Mouse (Mus musculus): ENCODE results near the gene Eif4e3.

The Eif4e3 gene

DNA sequence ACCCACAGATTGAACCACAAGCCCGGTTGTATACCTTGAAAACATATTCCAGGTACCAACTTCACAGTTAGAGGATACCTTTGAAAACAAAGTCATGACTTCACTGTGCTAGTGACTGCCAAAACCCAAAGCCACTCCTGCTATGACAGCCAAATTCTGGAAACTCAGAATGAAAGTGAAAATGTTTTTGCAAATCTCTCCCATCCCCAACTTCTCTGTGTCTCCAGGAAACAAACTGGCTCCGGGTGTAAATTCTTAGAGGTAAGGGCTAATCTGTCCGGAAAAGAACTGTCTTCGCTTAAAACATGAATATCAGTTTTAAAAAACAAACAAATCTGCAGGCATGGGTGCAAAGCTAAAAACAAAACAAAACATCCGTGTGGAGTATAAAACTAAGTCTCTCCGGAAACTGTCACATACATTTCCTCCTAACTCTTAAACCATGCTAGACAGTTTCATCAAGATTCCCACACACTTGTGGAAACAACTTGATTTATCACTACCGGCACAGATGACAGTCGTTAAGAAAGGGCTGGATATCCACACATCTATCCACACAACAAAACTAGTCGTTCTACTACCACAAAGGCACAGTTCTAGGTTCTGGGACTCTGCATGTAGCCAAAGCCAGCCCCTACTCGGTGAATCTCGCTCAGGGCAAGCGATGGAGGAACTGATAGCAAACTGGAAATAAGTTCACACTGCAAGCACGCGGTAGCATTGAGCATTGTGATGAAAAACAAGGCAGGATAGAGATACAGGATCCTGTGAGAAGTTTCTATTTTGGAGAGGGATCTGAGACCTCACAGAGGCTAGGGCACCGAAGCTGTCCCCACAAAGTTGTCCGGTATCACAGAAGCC is 884 bp downstream of the Eif4e3 start:
- DNase-seq (ENCODE audit: low spot score in 2 of 2) = peak in 1 of 2 experiments; percentile 5

GRCm38 (mm10) chr6:99663232-99663631 is 3.3 kb downstream of the Eif4e3 start:
- no peak for DNase-seq (ENCODE audit: low spot score in 2 of 2)

DNA sequence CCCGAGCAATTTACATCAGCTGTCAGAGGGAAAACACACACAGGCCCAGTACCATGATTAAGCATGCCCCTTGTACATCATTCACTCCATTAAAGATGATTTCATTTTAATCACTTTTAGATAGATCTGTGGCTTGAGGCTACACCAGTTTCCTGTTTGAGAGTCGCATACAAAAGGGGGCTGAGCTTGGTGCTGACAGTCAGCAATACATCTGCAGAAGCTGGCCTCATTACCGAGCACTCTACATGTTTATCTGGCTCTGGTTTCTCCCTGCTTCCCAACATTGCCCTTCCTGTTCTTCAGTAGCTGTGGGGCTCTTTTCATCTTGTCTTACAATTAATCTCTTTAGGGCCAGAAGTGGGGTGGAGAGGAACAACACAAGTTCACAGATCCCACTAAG is 6.1 kb downstream of the Eif4e3 start:
- DNase-seq (ENCODE audit: low spot score in 2 of 2) = no peak

- no peak for DNase-seq (ENCODE audit: low spot score in 2 of 2)
Measured at GRCm38 (mm10) chr6:99658586-99658985, 8.0 kb downstream of the Eif4e3 start.

GRCm38 (mm10) chr6:99656088-99656487 is 10.5 kb downstream of the Eif4e3 start:
- no peak for DNase-seq (ENCODE audit: low spot score in 2 of 2)

GRCm38 (mm10) chr6:99655488-99655887 is 11.1 kb downstream of the Eif4e3 start:
- DNase-seq (ENCODE audit: low spot score in 2 of 2) = peak in 1 of 2 experiments; percentile 19

- DNase-seq (ENCODE audit: low spot score in 2 of 2) = no peak
Measured at GRCm38 (mm10) chr6:99654343-99654742, 12.2 kb downstream of the Eif4e3 start.

GRCm38 (mm10) chr6:99652341-99652740 is 14.2 kb downstream of the Eif4e3 start:
- DNase-seq (ENCODE audit: low spot score in 2 of 2) = no peak

DNA sequence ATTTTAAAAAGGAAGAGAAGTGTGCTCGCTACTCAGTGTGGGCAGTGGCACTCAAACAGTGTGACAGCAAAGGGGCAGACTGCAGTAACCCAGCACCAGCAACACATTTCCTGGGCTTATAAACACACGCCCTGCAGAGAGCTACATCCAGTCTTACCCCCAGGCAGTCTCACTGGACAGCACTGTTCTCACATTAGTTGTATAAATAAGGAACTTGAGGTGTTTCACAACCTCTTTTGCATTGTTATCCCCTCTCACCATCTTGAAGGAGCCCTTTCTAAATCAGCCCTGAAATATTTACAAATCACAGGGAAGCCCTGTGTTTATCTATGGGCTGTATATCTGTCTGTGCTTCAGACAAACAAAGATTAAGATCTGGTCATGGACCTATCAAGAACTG is 17.3 kb downstream of the Eif4e3 start:
- DNase-seq (ENCODE audit: low spot score in 2 of 2) = no peak

- DNase-seq (ENCODE audit: low spot score in 2 of 2) = no peak
Measured at GRCm38 (mm10) chr6:99646344-99646743, 20.2 kb downstream of the Eif4e3 start.

GRCm38 (mm10) chr6:99644876-99645275 is 21.7 kb downstream of the Eif4e3 start:
- DNase-seq (ENCODE audit: low spot score in 2 of 2) = no peak

DNA sequence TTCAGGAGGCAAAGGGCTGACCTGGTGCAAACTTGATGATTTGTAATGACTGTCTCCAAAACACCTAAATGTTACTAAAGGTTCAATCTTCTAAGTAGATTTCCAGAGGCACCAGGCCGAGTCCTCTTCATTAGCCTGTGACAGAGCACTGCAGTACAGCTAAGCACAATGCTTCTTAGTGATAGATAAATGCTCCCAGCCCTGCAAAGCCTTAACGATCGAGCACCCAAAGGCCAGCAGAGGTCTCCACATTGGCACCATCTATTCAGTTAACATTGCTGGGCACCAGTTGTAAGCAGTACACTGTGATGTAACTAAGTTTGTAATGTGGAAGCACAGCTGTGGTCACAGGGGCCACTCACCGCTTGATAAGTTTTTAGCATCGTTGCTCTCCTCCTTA is 22.2 kb downstream of the Eif4e3 start:
- DNase-seq (ENCODE audit: low spot score in 2 of 2) = no peak

DNA sequence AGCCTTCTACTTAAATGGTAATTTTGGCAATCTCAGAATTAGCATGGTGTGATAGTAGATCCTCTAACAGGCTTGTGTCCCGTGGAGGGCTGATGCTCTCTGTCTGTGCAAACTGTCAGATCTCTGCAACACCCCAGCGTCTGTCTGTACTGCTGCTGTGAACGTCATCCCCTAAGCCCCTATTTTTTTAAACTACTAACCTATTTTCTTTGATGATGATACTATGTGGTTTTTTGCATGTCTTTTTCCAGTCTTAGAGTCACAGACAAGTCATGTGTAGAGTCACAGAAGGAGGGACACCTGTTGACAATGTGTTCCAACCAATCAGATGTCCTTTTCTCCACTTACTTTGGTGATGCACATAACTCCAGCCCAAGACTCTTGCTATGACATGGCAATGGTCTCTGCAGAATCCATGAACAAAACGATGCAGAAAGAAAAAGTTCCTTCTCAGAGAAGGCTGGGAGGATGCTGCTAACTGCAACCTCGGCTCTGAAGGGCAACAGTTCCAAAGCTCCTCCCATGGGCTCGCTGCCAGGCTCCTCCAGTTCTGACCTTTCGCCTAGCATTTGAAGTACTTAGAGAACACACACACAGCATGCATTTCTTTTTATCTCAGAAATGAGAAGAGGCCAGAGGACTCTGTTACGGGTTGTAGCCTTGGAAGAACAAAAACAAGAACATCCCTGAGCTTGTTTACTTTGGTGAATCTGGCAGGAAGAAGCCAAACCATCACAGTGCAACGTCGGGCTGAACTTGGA is 23.0 kb downstream of the Eif4e3 start:
- DNase-seq (ENCODE audit: low spot score in 2 of 2) = no peak

DNA sequence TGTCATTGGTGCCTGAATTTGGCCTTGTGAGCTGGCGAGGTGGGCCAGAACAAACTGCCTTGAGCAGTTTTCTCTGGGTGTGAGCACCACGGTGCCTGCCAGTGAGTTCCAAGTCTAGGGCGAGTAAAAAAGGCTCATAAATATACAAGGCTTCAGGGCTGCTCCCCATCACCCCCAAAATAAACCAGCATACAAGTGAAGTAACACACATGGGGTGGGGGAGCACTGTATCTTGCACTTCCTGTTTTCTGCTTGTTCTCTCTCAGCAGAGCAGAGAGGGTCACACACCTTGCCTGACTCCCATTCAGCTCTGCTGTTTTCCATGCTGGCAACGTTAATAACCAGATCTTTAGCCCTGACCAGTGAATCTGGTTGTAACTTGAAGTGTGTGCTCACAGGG is 29.1 kb downstream of the Eif4e3 start:
- DNase-seq (ENCODE audit: low spot score in 2 of 2) = no peak

DNA sequence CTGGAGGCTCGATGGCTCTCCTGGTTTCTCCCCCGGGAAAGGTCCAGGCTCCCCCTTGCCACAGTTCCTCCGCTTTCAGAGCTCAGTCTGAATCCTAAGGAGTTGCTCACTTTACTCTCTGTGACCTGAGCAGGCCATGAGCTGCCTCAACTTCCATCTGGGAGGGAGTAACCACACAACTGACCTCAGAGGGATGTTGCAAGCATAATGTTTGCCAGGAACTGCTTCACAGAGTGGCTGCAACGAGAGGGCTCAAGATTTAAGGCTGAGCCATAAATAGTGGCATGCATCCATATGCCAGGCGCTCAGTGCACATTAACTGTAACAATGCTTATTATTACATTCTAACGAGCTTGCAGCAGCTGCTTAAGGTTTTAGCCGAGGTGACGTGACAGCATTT is 29.8 kb downstream of the Eif4e3 start:
- no peak for DNase-seq (ENCODE audit: low spot score in 2 of 2)

GRCm38 (mm10) chr6:99636121-99636520 is 30.4 kb downstream of the Eif4e3 start:
- DNase-seq (ENCODE audit: low spot score in 2 of 2) = no peak

DNA sequence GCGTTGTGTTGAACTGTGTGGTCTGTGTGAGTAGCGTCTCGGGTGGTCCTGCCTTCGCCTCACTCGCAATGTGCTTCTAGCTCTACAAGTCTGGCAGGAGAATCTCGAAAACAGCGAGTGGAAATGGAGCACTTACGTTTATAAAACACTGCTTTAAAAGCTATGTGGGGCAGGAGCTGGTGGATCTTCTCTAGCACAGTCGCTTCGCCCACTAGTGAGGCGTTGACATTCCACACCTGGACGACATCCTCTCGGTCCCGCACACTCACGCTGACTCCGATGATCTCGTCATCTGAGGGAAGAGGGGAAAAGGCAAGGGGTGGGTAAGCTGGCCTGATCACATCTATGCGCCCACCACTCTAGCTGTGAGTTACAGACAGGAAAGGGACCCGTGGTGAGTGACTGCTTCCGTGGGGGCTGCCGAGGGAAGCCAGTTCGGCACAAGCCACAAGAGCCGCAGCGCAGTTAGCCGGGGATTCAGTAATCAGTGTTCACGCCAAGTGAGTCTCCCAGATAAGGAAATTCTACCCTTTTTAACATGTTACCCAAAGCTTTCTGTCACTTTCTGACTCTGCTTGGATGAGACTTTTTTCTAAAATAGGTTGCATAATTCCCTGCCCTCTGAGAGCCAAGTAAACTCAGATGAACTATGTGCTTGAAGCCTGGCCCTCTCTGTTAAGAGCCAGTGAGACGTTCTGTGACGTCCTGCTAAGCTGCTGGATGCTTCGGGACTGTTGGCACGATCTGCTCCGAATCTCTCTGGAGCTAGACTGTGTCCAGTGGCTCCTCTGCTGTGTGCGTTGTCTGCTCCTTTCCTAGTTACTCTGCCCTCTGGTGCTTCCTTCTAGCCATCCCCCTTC is 34.2 kb downstream of the Eif4e3 start:
- no peak for DNase-seq (ENCODE audit: low spot score in 2 of 2)

DNA sequence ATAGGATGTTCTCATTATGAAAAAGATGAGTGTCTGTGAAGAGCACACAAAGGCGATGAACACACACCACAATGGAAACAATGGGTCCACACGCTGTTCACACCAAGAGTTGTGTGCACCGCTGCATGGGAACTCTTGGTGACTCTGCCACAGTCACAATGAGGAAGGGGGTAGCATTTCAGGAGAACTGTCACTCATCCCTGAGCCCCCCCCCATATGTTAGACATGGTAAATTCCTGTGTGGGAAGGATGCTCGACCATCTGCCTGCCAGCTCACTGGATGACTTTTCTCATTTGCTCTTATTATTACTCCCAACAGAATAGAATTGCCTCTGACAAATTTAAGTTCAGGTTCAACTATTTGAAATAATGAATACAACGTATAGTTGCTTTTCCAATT is 34.9 kb downstream of the Eif4e3 start:
- no peak for DNase-seq (ENCODE audit: low spot score in 2 of 2)

- DNase-seq (ENCODE audit: low spot score in 2 of 2) = no peak
Measured at GRCm38 (mm10) chr6:99629726-99630458, 36.7 kb downstream of the Eif4e3 start.

DNA sequence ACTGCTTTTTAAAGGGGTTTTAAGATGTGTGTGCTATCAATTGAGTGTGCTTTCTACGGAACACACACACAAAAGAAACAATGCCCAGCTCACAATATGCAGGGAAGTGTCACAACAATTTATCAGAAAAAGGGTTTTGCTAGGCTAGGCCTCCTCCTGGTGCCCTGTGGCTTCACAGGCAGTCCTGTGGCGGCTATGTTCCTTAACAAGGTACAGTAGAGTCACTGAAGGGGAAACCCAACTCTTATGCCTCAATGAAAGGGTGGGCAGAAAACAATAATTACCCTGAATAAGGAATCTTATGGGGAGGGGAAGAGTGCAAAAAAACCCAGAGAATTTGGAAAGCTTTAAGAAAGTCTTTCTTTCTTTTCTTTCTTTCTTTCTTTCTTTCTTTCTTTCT is 40.2 kb downstream of the Eif4e3 start:
- no peak for DNase-seq (ENCODE audit: low spot score in 2 of 2)

- DNase-seq (ENCODE audit: low spot score in 2 of 2) = no peak
Measured at GRCm38 (mm10) chr6:99625803-99626202, 40.8 kb downstream of the Eif4e3 start.

Data from natural killer cell, adult 2 months (primary cell).